Mouse (Mus musculus): ENCODE data around the gene Pcdh15. TPM values are rescaled to one million over a fixed set of nuclear protein-coding genes. Genes with fewer than 3 reads are reported as not detected.

Gene Pcdh15
- polyA plus RNA-seq, 1 experiment: not detected

- TF ChIP-seq POLR2A (IDR thresholded peaks at IDR 0.05; ENCODE audit: insufficient read depth, low read length) (no peak), EP300 (IDR thresholded peaks at IDR 0.05; ENCODE audit: insufficient read depth, low read depth, low read length) (no peak)
- Histone ChIP-seq H3K27ac (ENCODE audit: insufficient read depth, low read length) (no peak overlapping the region), H3K36me3 (ENCODE audit: control insufficient read depth, insufficient read depth, low read length, poor library complexity, severe bottlenecking) (no peaks in the 10 kb centered on the region), H3K4me1 (ENCODE audit: control insufficient read depth, insufficient read depth, low read length) (no peaks in the 10 kb centered on the region), H3K9ac (ENCODE audit: low read depth, poor library complexity, severe bottlenecking) (no peak overlapping the region), H3K27me3 (ENCODE audit: control insufficient read depth, insufficient read depth, low read length, poor library complexity, severe bottlenecking) (no peaks in the 10 kb centered on the region), H3K4me3 (ENCODE audit: low read depth, low read length) (no peak overlapping the region), H3K9me3 (replicated peaks; ENCODE audit: control insufficient read depth, insufficient read depth, low read length, poor library complexity, severe bottlenecking) (no peaks in the 10 kb centered on the region)
These were observed 909.7 kb downstream of the Pcdh15 start for GRCm38 (mm10) chr10:74008836-74009235.

- TF ChIP-seq CTCF (IDR thresholded peaks at IDR 0.05; ENCODE audit: low read depth, low read length): no peak
- no peak for TF ChIP-seq EP300 (IDR thresholded peaks at IDR 0.05; ENCODE audit: insufficient read depth, low read depth, low read length)
- no peak for TF ChIP-seq POLR2A (IDR thresholded peaks at IDR 0.05; ENCODE audit: insufficient read depth, low read length)
- H3K36me3 ChIP-seq (ENCODE audit: control insufficient read depth, insufficient read depth, low read length, poor library complexity, severe bottlenecking): no peaks in the 10 kb centered on the region
- H3K27ac ChIP-seq (ENCODE audit: insufficient read depth, low read length): no peak overlapping the region
- no peak overlapping the region for H3K4me3 ChIP-seq (ENCODE audit: low read depth, low read length)
- H3K9me3 ChIP-seq (replicated peaks; ENCODE audit: control insufficient read depth, insufficient read depth, low read length, poor library complexity, severe bottlenecking): no peaks in the 10 kb centered on the region
- no peaks in the 10 kb centered on the region for H3K27me3 ChIP-seq (ENCODE audit: control insufficient read depth, insufficient read depth, low read length, poor library complexity, severe bottlenecking)
- H3K4me1 ChIP-seq (ENCODE audit: control insufficient read depth, insufficient read depth, low read length): no peaks in the 10 kb centered on the region
- H3K9ac ChIP-seq (ENCODE audit: low read depth, poor library complexity, severe bottlenecking): no peak overlapping the region
These were observed 923.9 kb downstream of the Pcdh15 start for GRCm38 (mm10) chr10:74023091-74023490.

GRCm38 (mm10) chr10:74053059-74053458, 953.9 kb downstream of the Pcdh15 start:
- no peaks in the 10 kb centered on the region for H3K9me3 ChIP-seq (replicated peaks; ENCODE audit: control insufficient read depth, insufficient read depth, low read length, poor library complexity, severe bottlenecking)
- peaks cover 2% of the 10 kb centered on the region for H3K4me1 ChIP-seq (ENCODE audit: control insufficient read depth, insufficient read depth, low read length)
- no peak overlapping the region for H3K27ac ChIP-seq (ENCODE audit: insufficient read depth, low read length)
- no peak overlapping the region for H3K4me3 ChIP-seq (ENCODE audit: low read depth, low read length)
- H3K9ac ChIP-seq (ENCODE audit: low read depth, poor library complexity, severe bottlenecking): no peak overlapping the region
- no peaks in the 10 kb centered on the region for H3K27me3 ChIP-seq (ENCODE audit: control insufficient read depth, insufficient read depth, low read length, poor library complexity, severe bottlenecking)
- TF ChIP-seq EP300 (IDR thresholded peaks at IDR 0.05; ENCODE audit: insufficient read depth, low read depth, low read length) (no peak), POLR2A (IDR thresholded peaks at IDR 0.05; ENCODE audit: insufficient read depth, low read length) (no peak), CTCF (IDR thresholded peaks at IDR 0.05; ENCODE audit: low read depth, low read length) (no peak)
- no peaks in the 10 kb centered on the region for H3K36me3 ChIP-seq (ENCODE audit: control insufficient read depth, insufficient read depth, low read length, poor library complexity, severe bottlenecking)

- TF ChIP-seq EP300 (IDR thresholded peaks at IDR 0.05; ENCODE audit: insufficient read depth, low read depth, low read length) (no peak), POLR2A (IDR thresholded peaks at IDR 0.05; ENCODE audit: insufficient read depth, low read length) (no peak), CTCF (IDR thresholded peaks at IDR 0.05; ENCODE audit: low read depth, low read length) (no peak)
- Histone ChIP-seq H3K9me3 (replicated peaks; ENCODE audit: control insufficient read depth, insufficient read depth, low read length, poor library complexity, severe bottlenecking) (no peaks in the 10 kb centered on the region), H3K27ac (ENCODE audit: insufficient read depth, low read length) (no peak overlapping the region), H3K4me3 (ENCODE audit: low read depth, low read length) (no peak overlapping the region), H3K9ac (ENCODE audit: low read depth, poor library complexity, severe bottlenecking) (no peak overlapping the region), H3K27me3 (ENCODE audit: control insufficient read depth, insufficient read depth, low read length, poor library complexity, severe bottlenecking) (no peaks in the 10 kb centered on the region), H3K36me3 (ENCODE audit: control insufficient read depth, insufficient read depth, low read length, poor library complexity, severe bottlenecking) (no peaks in the 10 kb centered on the region), H3K4me1 (ENCODE audit: control insufficient read depth, insufficient read depth, low read length) (no peaks in the 10 kb centered on the region)
These were observed 987.5 kb downstream of the Pcdh15 start for GRCm38 (mm10) chr10:74086653-74087052.

- no peaks in the 10 kb centered on the region for H3K4me1 ChIP-seq (ENCODE audit: control insufficient read depth, insufficient read depth, low read length)
- TF ChIP-seq POLR2A (IDR thresholded peaks at IDR 0.05; ENCODE audit: insufficient read depth, low read length) (no peak), EP300 (IDR thresholded peaks at IDR 0.05; ENCODE audit: insufficient read depth, low read depth, low read length) (no peak), CTCF (IDR thresholded peaks at IDR 0.05; ENCODE audit: low read depth, low read length) (no peak)
These were observed 999.2 kb downstream of the Pcdh15 start for GRCm38 (mm10) chr10:74098296-74098695.

GRCm38 (mm10) chr10:74114107-74114506, 1015.0 kb downstream of the Pcdh15 start:
- no peak for TF ChIP-seq POLR2A (IDR thresholded peaks at IDR 0.05; ENCODE audit: insufficient read depth, low read length)
- no peak for TF ChIP-seq EP300 (IDR thresholded peaks at IDR 0.05; ENCODE audit: insufficient read depth, low read depth, low read length)
- no peak for TF ChIP-seq CTCF (IDR thresholded peaks at IDR 0.05; ENCODE audit: low read depth, low read length)
- Histone ChIP-seq H3K27ac (ENCODE audit: insufficient read depth, low read length) (no peak overlapping the region), H3K9ac (ENCODE audit: low read depth, poor library complexity, severe bottlenecking) (no peak overlapping the region)

More at GRCm38 (mm10) chr10:74098296-74098695, 999.2 kb downstream of the Pcdh15 start:
- H3K9ac ChIP-seq (ENCODE audit: low read depth, poor library complexity, severe bottlenecking): no peak overlapping the region
- H3K36me3 ChIP-seq (ENCODE audit: control insufficient read depth, insufficient read depth, low read length, poor library complexity, severe bottlenecking): no peaks in the 10 kb centered on the region
- H3K27me3 ChIP-seq (ENCODE audit: control insufficient read depth, insufficient read depth, low read length, poor library complexity, severe bottlenecking): no peaks in the 10 kb centered on the region
- no peak overlapping the region for H3K4me3 ChIP-seq (ENCODE audit: low read depth, low read length)
- no peaks in the 10 kb centered on the region for H3K9me3 ChIP-seq (replicated peaks; ENCODE audit: control insufficient read depth, insufficient read depth, low read length, poor library complexity, severe bottlenecking)
- no peak overlapping the region for H3K27ac ChIP-seq (ENCODE audit: insufficient read depth, low read length)

More at GRCm38 (mm10) chr10:74114107-74114506, 1015.0 kb downstream of the Pcdh15 start:
- Histone ChIP-seq H3K4me1 (ENCODE audit: control insufficient read depth, insufficient read depth, low read length) (no peaks in the 10 kb centered on the region), H3K36me3 (ENCODE audit: control insufficient read depth, insufficient read depth, low read length, poor library complexity, severe bottlenecking) (no peaks in the 10 kb centered on the region), H3K9me3 (replicated peaks; ENCODE audit: control insufficient read depth, insufficient read depth, low read length, poor library complexity, severe bottlenecking) (no peaks in the 10 kb centered on the region), H3K4me3 (ENCODE audit: low read depth, low read length) (no peak overlapping the region), H3K27me3 (ENCODE audit: control insufficient read depth, insufficient read depth, low read length, poor library complexity, severe bottlenecking) (no peaks in the 10 kb centered on the region)

Data from ES-Bruce4 (cell line).